Mouse (Mus musculus): Measurements from ENCODE around the gene Akap17b.
"Not testable (repeated sequence)": the region's sequence is repeated elsewhere in the genome, so short reads cannot be mapped to it uniquely, and the experiment has no call there.

Akap17b gene

GRCm38 (mm10) chrX:36644657-36645551, at the start of gene Akap17b:
Gene Akap17b, minus strand, starts transcription at chrX:36645395.
- peak; percentile 68 to 82 for DNase-seq (ENCODE audit: low spot score in 2 of 2)

GRCm38 (mm10) chrX:36691365-36691764, 46.2 kb upstream of the Akap17b start:
- no peak for DNase-seq (ENCODE audit: low spot score in 2 of 2)

DNA sequence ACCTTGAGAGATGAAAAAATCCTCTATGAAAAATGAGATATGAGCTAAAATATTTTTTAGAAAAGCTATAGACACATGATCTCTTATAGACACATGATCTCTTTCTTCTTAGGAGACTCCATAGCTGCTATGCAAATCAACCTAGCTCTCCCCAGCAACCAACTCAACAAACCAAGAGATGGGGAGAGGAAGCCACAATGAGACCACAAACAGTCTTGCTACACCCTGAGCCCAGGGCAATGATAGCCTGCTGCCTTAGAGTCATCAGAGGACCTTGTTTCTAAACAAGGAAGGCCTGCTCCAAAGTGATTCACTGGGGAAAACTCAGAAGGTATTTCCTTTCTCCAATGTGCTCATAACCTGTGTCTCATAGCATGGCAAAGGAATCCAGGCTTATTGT, 44.5 kb upstream of the Akap17b start:
- DNase-seq (ENCODE audit: low spot score in 2 of 2): no peak

GRCm38 (mm10) chrX:36676836-36677235, 31.6 kb upstream of the Akap17b start:
- DNase-seq (ENCODE audit: low spot score in 2 of 2): no peak

DNA sequence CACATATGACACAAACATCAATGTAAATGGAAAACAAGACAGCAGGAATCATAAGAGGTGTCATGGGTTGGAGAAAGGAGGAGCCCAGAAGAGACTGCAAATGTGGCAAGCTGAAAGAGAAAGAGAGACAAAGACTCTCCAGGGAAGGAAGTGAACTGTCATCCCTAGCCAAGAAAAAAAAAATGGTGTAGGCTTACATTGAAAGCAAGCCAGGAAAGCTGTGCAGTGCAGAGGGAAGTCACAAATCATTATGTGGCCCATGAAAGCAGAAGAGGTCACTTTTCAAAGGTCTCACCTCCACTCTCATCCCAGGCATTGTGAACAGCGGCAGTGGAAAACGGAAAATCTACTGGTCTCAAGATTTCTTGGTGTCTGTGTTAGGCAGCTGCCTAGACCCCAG, 27.5 kb upstream of the Akap17b start:
- no peak for DNase-seq (ENCODE audit: low spot score in 2 of 2)

DNA sequence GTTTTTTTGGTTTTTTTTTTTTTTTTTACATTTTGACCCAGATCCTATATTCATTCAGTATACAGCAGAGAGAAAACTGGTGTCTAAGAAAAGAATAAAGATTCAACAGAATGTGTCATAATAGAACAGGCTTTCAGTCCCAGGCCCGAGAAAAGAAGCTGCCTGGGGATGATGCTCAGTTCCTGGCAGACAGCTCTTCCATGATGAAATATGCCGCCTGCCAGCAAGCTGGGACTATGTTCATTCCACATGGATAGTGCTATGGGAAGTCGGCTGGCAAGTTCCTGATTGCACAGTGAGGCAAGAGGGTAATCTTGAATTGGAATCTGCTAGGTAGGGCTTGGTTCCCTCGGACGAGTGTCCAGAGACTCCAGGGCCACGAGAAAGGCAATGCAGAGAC, 5.1 kb downstream of the Akap17b start:
- no peak for DNase-seq (ENCODE audit: low spot score in 2 of 2)

GRCm38 (mm10) chrX:36630771-36631170, 14.4 kb downstream of the Akap17b start:
- DNase-seq (ENCODE audit: low spot score in 2 of 2): no peak

DNA sequence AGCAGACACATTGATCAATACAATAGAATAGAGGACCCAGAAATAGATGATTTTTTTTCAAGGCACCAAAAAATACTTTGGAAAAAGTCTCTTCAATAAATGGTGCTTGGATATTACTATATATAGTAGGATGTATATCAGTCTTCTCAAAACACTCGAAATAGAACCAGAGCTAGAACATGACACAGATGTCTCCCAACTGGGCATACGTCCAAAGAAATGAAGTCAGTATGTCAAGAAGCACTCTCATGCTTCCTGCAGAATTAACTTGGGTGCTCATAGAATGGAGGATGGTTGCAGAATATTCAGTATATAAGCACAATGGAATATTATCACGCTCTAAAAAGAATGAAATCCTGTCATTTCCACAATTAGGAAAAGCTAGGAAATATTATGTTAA, 17.1 kb downstream of the Akap17b start:
- no peak for DNase-seq (ENCODE audit: low spot score in 2 of 2)

GRCm38 (mm10) chrX:36609117-36609516, 36.1 kb downstream of the Akap17b start:
- no peak for DNase-seq (ENCODE audit: low spot score in 2 of 2)

DNA sequence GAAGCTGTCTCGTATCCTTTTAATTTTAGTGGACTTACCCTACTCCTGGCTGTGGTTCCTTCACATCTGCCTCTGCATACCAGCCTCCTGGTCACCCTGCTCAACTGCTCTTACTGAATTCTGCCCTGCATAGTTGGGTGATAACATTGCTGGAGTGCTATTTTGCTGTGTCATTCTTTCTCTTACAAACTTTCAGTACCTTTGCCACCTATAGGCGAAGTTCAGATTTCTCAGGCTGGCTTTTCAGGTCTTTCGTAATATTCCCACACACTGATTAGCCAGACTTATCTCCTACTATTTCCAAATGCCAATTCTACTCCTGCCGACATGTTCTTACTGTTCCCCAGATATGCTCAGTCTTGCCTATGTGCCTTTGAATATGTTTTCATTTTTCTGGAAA, 41.2 kb downstream of the Akap17b start:
- no peak for DNase-seq (ENCODE audit: low spot score in 2 of 2)

- no peak for DNase-seq (ENCODE audit: low spot score in 2 of 2)
Observed at GRCm38 (mm10) chrX:36602926-36603325, 42.3 kb downstream of the Akap17b start.

GRCm38 (mm10) chrX:36600066-36600465, 45.1 kb downstream of the Akap17b start:
- no peak for DNase-seq (ENCODE audit: low spot score in 2 of 2)

DNA sequence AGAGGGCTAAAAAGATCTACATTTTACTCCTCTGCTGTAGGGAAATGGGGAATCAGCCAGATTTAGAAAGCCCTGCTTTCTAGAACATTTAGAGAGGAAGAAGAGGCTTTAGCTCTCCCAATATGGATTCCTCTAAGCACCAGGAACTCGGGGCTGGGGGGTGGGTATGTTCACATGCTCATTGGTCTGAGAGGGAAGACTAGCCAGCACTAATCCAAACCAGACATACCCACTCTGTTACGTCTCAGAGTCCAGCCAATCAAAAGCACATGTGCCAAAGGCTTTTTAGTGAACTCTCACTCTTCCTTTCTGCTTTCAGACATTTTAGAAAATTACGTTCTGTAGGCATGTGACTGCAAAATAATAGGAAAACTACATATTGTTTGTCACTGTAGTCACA, 45.5 kb downstream of the Akap17b start:
- no peak for DNase-seq (ENCODE audit: low spot score in 2 of 2)

GRCm38 (mm10) chrX:36598861-36599344, 46.3 kb downstream of the Akap17b start:
- peak in 1 of 2 experiments; percentile 11 for DNase-seq (ENCODE audit: low spot score in 2 of 2)

GRCm38 (mm10) chrX:36598390-36598810, 46.8 kb downstream of the Akap17b start:
- DNase-seq (ENCODE audit: low spot score in 2 of 2): no peak

DNA sequence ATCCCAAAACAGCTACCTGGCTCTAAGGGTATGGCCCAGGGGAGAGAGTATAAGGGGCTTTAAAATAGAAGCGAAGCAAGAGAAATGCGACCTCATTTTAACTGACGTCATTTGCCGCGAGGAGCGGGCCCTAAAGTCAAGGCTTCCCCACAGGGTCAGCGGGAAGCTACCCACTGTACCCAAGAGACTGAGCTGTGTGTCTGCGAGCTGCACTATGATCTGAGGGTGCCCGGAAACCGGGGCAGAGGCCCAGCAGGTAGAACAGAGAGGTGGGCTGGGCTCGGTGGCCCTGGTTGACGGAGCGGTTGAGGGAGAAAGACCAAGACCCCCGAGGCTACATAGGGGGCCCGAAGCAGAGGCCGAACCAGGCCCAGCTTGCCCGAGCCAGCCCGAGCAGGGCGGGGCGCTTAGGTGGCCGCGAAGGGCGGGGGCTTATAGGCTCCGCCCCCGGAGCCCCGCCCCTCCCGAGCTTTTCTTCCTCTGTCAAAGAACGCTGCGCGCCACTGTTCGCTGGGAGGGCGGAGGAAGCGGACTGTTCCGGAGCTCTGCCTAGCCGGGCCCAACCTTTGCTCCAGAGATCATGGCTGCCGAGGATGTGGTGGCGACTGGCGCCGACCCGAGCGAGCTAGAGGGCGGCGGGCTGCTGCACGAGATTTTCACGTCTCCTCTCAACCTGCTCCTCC, 47.3 kb downstream of the Akap17b start, which contains the start of gene Pgrmc1:
Pgrmc1 (plus strand) TSS at position 500 of the 683 bp plus-strand sequence.
- peak; percentile 39 to 78 for DNase-seq (ENCODE audit: low spot score in 2 of 2)

- DNase-seq (ENCODE audit: low spot score in 2 of 2): not testable (repeated sequence)
Observed at GRCm38 (mm10) chrX:36596483-36597120, 48.6 kb downstream of the Akap17b start.

- DNase-seq (ENCODE audit: low spot score in 2 of 2): no peak
Observed at GRCm38 (mm10) chrX:36595247-36595646, 49.9 kb downstream of the Akap17b start.

GRCm38 (mm10) chrX:36591539-36591938, 53.7 kb downstream of the Akap17b start:
- DNase-seq (ENCODE audit: low spot score in 2 of 2): no peak

- no peak for DNase-seq (ENCODE audit: low spot score in 2 of 2)
Observed at GRCm38 (mm10) chrX:36591120-36591519, 54.1 kb downstream of the Akap17b start.

DNA sequence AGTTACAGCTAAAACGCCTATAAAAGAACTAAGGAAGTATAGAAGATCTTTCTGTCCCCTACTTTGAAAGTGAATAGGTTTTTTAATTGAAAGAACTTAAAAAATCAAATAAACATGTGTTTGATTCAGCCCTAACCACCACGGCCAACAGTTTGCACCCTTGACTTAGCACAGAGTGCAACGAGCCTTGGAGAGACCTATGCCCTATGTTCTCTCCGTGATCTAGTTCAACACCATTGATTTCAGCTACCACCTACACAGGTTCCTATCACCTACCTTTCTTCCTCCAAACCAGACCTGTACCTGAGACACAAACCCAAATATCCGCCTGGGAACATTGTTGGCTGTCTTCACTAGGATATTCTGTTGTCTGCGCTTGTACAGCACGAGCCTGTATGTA, 54.9 kb downstream of the Akap17b start:
- no peak for DNase-seq (ENCODE audit: low spot score in 2 of 2)
